Mouse (Mus musculus): ENCODE results near the gene Fam160a2.

GRCm38 (mm10) chr7:105420903-105421302 is 21.0 kb upstream of the Fam160a2 start:
- no peak for TF ChIP-seq CTCF (conservative IDR thresholded peaks at IDR 0.05; ENCODE audit: low read length)
- TF ChIP-seq NANOG (IDR thresholded peaks at IDR 0.05; ENCODE audit: borderline replicate concordance, low read length): no peak
